Mouse (Mus musculus) T-helper 1 cell (primary cell): ENCODE measurements at regions not wholly inside any gene's neighbourhood (a gene's known extent, or its start where the extent isn't known, plus 50 kb on each side); places are given as distances from the start of the nearest gene placed in this dataset.
"Not testable (repeated sequence)": the region's sequence is repeated elsewhere in the genome, so short reads cannot be mapped to it uniquely, and the experiment has no call there.

ENCODE experiments used
- in situ Hi-C: fragments of 300-600 bp; cut with MboI, MseI; formaldehyde crosslinking; loops from one replicate; pipeline ENCODE4 v1.15.1; 2025; ENCODE audit warnings: high pct_unique_total_duplicates

DNA sequence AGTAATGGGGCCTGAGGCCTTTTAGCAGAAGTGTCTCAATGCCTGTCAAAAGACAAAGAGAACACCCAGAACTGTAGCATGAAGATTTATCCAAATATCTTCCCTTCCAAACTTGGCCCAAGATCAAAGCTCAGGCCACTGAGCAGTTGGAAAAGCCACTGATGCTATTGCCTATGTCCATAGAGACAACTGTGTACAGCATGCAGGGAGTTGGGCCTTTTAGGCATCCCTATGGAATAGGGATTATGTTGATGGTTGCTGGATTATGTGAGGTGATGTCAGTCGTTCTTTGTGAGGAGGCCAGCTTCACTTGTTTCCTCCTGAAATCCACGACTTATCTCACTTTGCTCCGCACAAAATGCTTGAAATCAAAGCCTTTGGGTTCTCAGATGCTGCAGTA lies 153.1 kb upstream of the Gm17728 start:
- in situ Hi-C loops: no loop called here

DNA sequence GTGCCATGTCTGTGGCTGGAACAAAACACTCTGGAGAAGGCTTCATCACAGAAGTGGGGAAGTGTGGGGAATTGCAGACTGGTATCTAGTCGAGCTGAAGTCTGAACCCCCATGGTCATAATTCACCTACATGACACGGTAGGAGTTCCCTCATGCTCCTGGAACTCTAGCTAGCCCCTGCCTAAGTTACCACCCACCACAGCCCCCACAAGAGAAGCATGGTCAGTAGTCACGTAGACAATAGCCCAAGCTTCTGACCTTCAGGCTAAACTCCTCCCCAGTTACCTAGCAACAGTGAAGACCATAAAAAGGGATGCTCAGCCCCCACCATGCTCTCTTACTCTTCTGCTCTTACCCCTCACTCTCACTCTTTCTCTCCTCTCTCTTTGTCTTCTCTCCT lies 143.8 kb upstream of the Gm17728 start:
- in situ Hi-C loops: not testable (repeated sequence)

DNA sequence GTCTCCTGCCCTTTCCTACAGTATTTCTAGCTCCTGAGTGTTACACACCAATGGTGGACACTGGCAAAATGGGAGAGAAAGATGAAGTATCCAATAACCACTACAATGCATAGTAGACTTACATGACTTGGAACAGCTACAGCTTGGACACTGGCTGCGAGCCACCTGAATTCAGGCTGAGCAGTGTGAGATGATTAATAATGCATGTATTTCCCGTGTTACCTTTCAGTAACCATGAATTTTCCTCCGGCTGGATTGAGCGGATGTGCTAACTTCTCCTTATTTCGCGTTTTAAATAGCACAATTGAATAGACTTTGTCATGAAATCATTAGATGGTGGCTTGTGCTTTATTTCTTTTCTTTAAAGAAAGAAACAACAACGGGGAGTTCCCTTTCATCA lies 142.4 kb upstream of the Gm17728 start:
- in situ Hi-C loops: no loop called here

DNA sequence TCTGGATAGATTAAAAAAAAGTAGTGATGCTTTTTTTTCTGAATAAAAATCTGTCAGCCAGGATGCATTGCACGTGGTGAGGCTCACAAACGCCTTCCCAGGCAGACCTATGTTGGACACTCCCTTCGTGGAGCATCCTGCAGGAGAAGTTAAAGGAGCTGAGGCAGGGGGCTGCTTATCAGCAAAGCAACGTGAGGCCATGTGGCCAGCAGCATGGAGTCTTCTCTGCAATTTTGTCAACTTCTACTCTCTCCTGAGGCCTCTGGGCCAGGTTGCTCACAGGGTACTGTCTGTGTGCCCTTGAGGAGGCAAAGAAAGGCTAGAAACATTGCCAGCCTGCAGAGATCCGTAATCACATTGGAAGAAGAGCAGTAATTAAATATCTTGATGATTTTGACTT lies 140.0 kb upstream of the Gm17728 start:
- in situ Hi-C loops: no loop called here

DNA sequence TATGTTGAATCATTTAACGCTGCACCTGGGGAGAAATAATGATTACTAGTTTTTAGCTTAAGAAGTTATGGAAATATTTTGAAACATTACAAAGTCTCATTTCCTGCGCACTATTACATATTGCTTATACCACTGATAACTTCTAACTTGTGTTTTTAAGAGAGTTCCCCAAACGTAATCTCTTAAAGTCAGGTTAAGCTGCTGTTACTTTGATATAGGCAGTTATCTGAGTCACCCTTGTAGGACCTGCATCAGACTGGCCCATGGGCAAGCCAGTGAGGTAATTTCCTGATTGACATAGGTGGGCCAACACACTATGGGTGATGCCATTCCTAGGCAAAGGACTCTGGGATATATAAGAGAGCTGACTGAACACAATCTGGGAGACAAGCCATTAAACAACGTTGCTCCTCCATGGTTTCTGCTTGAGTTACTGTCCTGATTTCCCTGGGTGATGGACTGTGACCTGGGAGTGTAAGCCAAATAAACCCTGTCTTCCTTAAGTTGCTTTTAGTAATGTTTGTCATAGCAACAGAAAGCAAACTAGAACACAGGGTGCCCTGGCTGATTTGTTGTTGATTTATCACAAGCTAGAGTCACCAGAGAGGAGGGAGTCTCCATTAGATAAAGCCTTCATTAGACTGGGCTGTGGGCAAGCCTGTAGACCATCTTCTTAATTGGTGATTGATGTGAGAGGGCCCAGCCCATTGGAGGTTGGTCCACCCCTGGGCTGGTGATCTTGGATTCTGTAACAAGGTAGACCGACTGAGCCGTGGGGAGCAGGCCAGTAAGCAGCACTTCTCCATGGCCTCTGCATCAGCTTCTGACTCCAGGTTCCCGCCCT lies 139.3 kb upstream of the Gm17728 start:
- in situ Hi-C loops: no loop called here

DNA sequence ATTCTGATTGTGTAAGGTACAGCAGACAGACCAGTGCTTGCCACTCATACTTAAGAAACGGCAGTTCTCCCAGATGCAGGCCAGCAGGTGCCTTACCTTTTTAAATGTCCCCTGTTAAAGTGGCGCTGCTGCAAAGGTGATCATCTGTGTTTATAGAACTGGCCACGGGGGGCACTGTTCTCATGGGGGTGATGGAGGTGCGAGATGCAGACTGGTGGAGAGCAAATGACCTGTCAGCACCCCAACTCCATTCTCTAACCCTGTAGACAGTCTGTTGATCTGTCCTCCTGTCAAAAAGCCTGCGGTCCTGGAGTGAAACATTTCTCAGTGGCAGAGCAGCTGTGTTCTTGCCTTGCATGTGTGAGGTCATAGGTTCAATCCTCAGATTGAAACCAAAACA lies 135.4 kb upstream of the Gm17728 start:
- in situ Hi-C loops: no loop called here

DNA sequence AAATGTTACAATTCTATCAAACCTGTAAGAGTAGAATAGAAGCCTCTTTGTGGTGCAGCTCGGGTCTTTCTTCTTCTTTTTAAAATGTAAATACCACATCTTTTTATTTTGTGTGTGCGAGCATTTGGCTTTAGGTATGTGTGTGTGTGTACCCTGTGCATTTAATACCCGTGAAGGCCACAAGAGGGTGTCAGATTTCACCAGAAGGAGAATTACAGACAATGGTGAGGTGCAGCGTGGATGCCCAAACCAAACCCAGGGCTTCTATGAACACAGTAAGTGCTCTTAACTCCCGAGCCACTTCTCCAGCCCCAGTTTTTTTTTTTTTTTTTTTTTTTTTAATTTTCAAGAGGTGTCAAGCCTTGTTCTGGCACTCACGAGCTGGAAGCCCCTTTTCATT lies 135.0 kb upstream of the Gm17728 start:
- in situ Hi-C loops: no loop called here

DNA sequence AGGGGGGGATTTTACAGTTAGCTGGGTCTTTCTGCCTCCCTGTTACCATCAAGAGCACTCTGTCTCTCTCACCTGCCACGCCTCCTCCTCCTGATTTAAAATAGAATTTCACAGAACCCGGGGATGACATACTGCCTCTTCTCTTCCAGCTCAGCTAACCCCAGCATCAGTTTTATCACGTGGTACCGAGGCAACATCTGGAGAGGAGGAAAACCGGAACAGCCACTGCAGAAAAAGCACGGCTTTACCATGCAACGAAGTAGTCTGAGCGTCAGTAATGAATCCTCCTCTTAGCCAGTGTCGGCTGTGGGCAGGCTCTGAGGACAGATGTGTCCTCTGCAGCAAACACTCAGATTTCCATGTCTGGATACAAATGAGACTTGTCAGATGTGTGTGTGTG lies 134.2 kb upstream of the Gm17728 start:
- in situ Hi-C loops: no loop called here

DNA sequence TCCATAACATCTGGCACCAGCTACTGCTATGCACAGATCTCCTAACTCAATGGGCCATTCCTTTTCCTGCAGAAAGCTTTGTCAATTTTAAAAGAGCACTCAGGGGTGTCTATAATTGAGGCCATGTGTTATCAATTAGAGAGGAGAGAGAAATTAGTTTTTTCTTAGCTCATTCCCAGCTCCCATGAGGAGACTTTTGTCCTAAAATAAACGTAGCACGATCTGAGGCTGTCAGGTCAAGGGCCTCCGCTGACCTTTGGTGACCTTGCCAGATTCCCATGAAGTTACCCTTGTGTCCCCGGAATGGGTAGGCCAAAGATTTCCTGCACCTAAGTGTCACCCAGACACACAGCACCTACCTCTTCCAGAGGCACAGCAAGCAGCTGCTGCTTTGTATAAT lies 130.3 kb upstream of the Gm17728 start:
- in situ Hi-C loops: no loop called here

DNA sequence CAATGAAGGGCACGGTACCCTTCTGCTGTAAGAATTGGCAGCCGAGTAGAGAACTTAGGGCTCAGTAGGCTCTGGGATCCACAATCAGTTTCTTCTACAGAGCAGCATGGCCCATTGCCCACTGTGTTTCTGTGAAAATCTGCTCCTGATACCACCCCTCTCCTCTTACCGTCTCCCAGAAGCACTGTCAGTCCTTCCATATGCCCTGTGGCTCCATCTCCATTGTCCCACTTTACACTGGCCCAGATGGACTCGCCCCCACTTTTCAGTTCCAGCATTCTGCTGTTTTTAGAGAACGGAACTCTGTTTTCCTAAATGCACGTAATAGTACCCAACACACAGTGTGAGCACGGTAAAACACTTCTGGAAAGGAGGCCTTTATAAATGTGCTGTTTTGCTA lies 129.6 kb upstream of the Gm17728 start:
- in situ Hi-C loops: no loop called here

DNA sequence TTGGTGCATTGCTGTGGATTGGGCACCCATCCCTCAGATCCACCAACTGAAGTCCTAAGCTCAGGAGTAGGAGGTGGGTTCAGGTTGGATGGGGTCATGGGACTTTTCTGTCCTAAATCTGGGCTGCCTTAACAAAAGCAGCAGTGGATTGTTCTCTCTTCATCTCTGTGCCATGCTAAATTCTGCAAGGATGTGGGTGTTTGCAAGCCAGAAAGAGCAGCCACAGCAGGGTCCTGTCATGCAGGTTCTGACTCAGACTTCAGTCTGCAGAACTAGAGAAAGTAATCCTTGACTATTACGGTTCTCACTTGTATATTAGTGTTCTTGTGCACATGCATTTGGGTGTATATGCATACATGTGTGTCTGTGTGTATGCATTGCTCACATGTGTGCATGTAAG lies 125.5 kb upstream of the Gm17728 start:
- in situ Hi-C loops: no loop called here

DNA sequence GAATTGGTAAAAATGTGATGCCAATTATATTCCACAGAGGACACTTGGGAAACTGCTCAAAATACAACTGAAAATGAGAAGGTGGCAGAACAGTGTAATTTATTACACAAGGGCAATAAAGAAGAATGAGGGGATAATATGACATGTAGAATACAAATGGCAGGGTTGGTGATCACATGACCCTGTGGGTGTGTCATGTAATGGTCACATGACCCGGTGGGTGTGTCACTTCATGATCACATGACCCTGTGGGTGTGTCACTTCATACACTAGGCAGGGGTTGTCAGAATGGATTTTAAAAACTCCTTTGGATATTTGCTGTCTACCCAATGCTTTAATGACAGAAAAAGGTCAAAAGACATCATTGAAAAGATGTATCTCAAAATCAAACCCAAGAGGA lies 123.6 kb upstream of the Gm17728 start:
- in situ Hi-C loops: no loop called here

DNA sequence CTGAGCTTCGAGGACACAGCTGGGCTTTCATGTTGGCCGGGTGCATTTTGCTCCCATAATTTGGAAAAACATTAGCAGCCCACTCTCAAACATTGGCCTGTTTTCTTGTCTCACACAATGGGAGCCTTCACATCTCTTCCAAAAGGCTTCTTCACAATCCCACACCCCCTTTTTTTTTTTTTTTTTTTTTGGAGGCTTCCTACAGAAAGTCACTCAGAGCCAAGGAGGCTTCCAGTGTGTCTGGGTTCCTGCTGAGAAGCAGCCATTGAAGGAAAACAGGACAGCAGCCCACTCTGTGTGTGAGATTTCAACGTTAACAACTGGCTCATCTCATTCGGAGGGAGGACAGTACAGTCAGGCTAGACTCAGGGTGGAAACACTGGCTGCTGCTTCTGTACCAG lies 120.8 kb upstream of the Gm17728 start:
- in situ Hi-C loops: no loop called here

DNA sequence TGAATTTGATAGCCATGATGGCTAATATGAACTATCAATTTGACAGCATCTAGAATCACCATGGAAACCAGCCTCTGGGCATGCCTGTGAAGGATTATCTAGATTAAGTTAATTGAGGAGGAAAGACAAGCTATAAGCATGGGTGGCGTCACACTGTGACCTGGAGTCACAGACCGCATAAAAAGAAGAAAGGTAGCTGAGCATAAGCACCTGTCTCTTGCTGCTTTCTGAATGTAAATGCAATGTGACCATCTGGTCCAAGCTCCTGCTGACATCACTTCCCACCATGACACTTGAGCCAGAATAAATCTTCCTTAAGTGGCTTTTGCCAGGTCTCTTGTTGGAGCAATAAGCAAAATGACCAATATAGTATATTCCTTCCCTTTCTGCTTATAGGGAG lies 113.4 kb upstream of the Gm17728 start:
- in situ Hi-C loops: no loop called here

DNA sequence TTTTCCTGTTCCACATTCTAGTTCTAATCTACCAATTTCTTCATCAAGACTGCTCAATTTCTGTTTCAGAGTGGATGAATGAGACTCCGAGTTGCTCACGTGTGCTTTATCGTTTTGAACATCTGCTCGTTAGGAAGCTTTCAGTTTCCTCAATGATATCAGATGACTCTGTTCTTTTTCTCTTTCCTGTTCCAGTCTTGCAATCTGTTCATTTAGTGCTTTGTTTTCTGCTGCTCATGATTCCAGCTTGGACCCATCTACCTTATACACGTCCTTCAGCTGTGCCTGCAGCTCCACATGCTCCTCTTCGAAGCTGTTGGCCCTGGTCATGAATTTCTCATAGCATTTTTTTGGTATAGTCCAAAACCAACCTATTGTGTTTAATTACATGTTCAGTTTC lies 99.1 kb upstream of the Gm17728 start:
- in situ Hi-C loops: no loop called here

DNA sequence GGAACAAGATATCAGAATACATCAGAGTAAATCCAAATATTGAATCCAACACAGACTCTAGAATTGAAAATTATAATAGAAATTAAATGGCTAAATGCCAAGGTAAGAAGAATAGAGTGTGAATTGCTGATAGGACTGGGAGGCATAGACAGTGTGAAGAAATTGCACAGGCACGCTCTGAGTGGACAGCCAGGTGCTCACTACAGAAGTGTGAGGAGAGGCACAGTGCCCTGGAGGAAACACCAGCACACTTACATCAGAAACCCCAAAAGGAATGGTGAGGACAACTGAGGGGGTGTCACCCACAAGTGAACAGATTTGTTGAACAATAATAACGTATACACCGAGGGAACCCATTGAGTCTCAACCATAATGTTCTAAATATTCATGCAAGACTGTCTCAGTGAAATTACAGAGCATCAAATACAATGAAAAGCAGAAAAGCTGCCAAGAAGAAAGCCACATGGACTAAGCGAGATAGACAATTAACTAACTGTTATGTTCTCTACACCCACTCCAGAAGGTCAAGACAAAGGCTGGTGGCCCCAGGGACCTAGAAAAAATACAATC lies 92.9 kb upstream of the Gm17728 start:
- in situ Hi-C loops: no loop called here

DNA sequence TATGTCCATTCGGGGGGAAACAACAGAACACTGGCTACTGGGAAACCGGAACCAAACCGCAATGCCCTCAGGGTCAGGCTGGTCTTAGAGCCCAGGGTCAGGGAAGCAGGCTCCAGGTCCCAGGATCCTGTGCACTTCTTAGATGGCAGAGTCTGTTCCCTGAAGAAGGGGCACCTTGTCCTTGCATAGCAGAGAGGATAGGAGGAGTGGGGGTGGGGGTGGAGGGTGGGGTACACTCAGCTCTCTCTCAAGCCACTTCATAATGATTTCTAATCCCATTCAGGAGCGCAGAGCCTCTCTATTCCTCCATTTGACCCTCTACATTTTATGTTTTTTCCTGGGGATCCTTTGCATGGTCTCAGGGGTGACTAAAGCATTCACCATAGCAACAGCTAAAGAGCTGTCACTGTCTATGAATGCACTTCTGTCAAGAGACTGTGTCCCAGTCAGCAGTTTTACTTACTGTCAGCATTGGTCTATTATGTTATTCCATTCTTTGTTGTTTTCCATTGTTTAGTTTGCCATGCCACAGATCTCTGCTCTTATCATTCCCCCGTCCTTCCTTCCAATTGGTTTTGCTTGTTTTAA lies 64.2 kb upstream of the Gm17728 start:
- in situ Hi-C loops: no loop called here
